Mouse (Mus musculus): ENCODE results near the gene Dlgap1. TPM values are rescaled to one million over a fixed set of nuclear protein-coding genes. Genes with fewer than 3 reads are reported as not detected.

Dlgap1 gene
- polyA plus RNA-seq, 1 experiment from 2014 or later: 3.7 TPM

GRCm38 (mm10) chr17:70709545-70709944 lies 740.7 kb downstream of the Dlgap1 start:
- ATAC-seq (ENCODE audit: low read depth) (no peak), DNase-seq (ENCODE audit: low spot score) (no peak)
- WGBS: 59% methylated on average over 5 of the region's 5 CpGs
- no peaks in the 10 kb centered on the region for H3K4me1 ChIP-seq (ENCODE audit: control insufficient read depth, insufficient read depth, low read length)
- H3K4me2 ChIP-seq (ENCODE audit: low read depth, low read length): no peak overlapping the region
- no peak overlapping the region for H3K4me3 ChIP-seq (ENCODE audit: low read depth, low read length)
- no peaks in the 10 kb centered on the region for H3K27me3 ChIP-seq (replicated peaks; ENCODE audit: control insufficient read depth, insufficient read depth, low read length)
- H3K9me3 ChIP-seq (ENCODE audit: control insufficient read depth, low read length): no peaks in the 10 kb centered on the region
- H3K9ac ChIP-seq (ENCODE audit: low read depth, low read length): no peak overlapping the region
- no peak overlapping the region for H3K27ac ChIP-seq (replicated peaks; ENCODE audit: low read depth, low read length)
- H3K36me3 ChIP-seq (ENCODE audit: control insufficient read depth, insufficient read depth, low read length): no peaks in the 10 kb centered on the region

- Histone ChIP-seq H3K4me1 (ENCODE audit: control insufficient read depth, insufficient read depth, low read length) (no peaks in the 10 kb centered on the region), H3K9ac (ENCODE audit: low read depth, low read length) (no peak overlapping the region), H3K4me3 (ENCODE audit: low read depth, low read length) (no peak overlapping the region), H3K36me3 (ENCODE audit: control insufficient read depth, insufficient read depth, low read length) (no peaks in the 10 kb centered on the region), H3K27me3 (replicated peaks; ENCODE audit: control insufficient read depth, insufficient read depth, low read length) (no peaks in the 10 kb centered on the region), H3K27ac (replicated peaks; ENCODE audit: low read depth, low read length) (no peak overlapping the region), H3K9me3 (ENCODE audit: control insufficient read depth, low read length) (no peaks in the 10 kb centered on the region), H3K4me2 (ENCODE audit: low read depth, low read length) (no peak overlapping the region)
- DNase-seq (ENCODE audit: low spot score) (no peak), ATAC-seq (ENCODE audit: low read depth) (no peak)
- 49% methylated on average over 10 of the region's 10 CpGs for WGBS
Observed at GRCm38 (mm10) chr17:70713470-70713869, 744.6 kb downstream of the Dlgap1 start.

- no peaks in the 10 kb centered on the region for H3K27me3 ChIP-seq (replicated peaks; ENCODE audit: control insufficient read depth, insufficient read depth, low read length)
- no peaks in the 10 kb centered on the region for H3K36me3 ChIP-seq (ENCODE audit: control insufficient read depth, insufficient read depth, low read length)
- H3K4me1 ChIP-seq (ENCODE audit: control insufficient read depth, insufficient read depth, low read length): no peaks in the 10 kb centered on the region
- no peaks in the 10 kb centered on the region for H3K9me3 ChIP-seq (ENCODE audit: control insufficient read depth, low read length)
- H3K27ac ChIP-seq (replicated peaks; ENCODE audit: low read depth, low read length): no peak overlapping the region
- no peak overlapping the region for H3K9ac ChIP-seq (ENCODE audit: low read depth, low read length)
- peak; percentile 37; the same call in 1 of the 2 replicates for ATAC-seq (ENCODE audit: low read depth)
- 69% methylated on average over 11 of the region's 11 CpGs for WGBS
- H3K4me2 ChIP-seq (ENCODE audit: low read depth, low read length): no peak overlapping the region
- DNase-seq (ENCODE audit: low spot score): peak; percentile 58
- H3K4me3 ChIP-seq (ENCODE audit: low read depth, low read length): no peak overlapping the region
Observed at GRCm38 (mm10) chr17:70719684-70720324, 750.9 kb downstream of the Dlgap1 start.

GRCm38 (mm10) chr17:70720766-70721165 lies 751.9 kb downstream of the Dlgap1 start:
- Histone ChIP-seq H3K36me3 (ENCODE audit: control insufficient read depth, insufficient read depth, low read length) (no peaks in the 10 kb centered on the region), H3K9me3 (ENCODE audit: control insufficient read depth, low read length) (no peaks in the 10 kb centered on the region), H3K4me2 (ENCODE audit: low read depth, low read length) (no peak overlapping the region), H3K27me3 (replicated peaks; ENCODE audit: control insufficient read depth, insufficient read depth, low read length) (no peaks in the 10 kb centered on the region), H3K4me1 (ENCODE audit: control insufficient read depth, insufficient read depth, low read length) (no peaks in the 10 kb centered on the region), H3K9ac (ENCODE audit: low read depth, low read length) (no peak overlapping the region), H3K4me3 (ENCODE audit: low read depth, low read length) (no peak overlapping the region), H3K27ac (replicated peaks; ENCODE audit: low read depth, low read length) (no peak overlapping the region)
- 7% methylated on average over 8 of the region's 8 CpGs for WGBS
- peak; percentile 70 for DNase-seq (ENCODE audit: low spot score)
- ATAC-seq (ENCODE audit: low read depth): peak; percentile 67

- H3K4me1 ChIP-seq (ENCODE audit: control insufficient read depth, insufficient read depth, low read length): no peaks in the 10 kb centered on the region
- ATAC-seq (ENCODE audit: low read depth) (no peak), DNase-seq (ENCODE audit: low spot score) (no peak)
- no peak overlapping the region for H3K9ac ChIP-seq (ENCODE audit: low read depth, low read length)
- H3K27ac ChIP-seq (replicated peaks; ENCODE audit: low read depth, low read length): no peak overlapping the region
- H3K36me3 ChIP-seq (ENCODE audit: control insufficient read depth, insufficient read depth, low read length): no peaks in the 10 kb centered on the region
- no peaks in the 10 kb centered on the region for H3K27me3 ChIP-seq (replicated peaks; ENCODE audit: control insufficient read depth, insufficient read depth, low read length)
- H3K9me3 ChIP-seq (ENCODE audit: control insufficient read depth, low read length): no peaks in the 10 kb centered on the region
- 77% methylated on average over 3 of the region's 3 CpGs for WGBS
- H3K4me3 ChIP-seq (ENCODE audit: low read depth, low read length): no peak overlapping the region
- no peak overlapping the region for H3K4me2 ChIP-seq (ENCODE audit: low read depth, low read length)
Observed at GRCm38 (mm10) chr17:70722146-70722545, 753.3 kb downstream of the Dlgap1 start.

GRCm38 (mm10) chr17:70728719-70729281 lies 759.9 kb downstream of the Dlgap1 start:
- Histone ChIP-seq H3K4me3 (ENCODE audit: low read depth, low read length) (no peak overlapping the region), H3K36me3 (ENCODE audit: control insufficient read depth, insufficient read depth, low read length) (no peaks in the 10 kb centered on the region), H3K27me3 (replicated peaks; ENCODE audit: control insufficient read depth, insufficient read depth, low read length) (no peaks in the 10 kb centered on the region), H3K4me1 (ENCODE audit: control insufficient read depth, insufficient read depth, low read length) (no peaks in the 10 kb centered on the region; the same call in 1 of the 2 replicates), H3K9me3 (ENCODE audit: control insufficient read depth, low read length) (no peaks in the 10 kb centered on the region), H3K9ac (ENCODE audit: low read depth, low read length) (no peak overlapping the region), H3K4me2 (ENCODE audit: low read depth, low read length) (no peak overlapping the region), H3K27ac (replicated peaks; ENCODE audit: low read depth, low read length) (no peak overlapping the region; the same call in 1 of the 2 replicates)
- DNase-seq (ENCODE audit: low spot score): peak; percentile 82
- peak; percentile 79 for ATAC-seq (ENCODE audit: low read depth)
- 83% methylated on average over 5 of the region's 5 CpGs for WGBS

GRCm38 (mm10) chr17:70734728-70735127 lies 765.9 kb downstream of the Dlgap1 start:
- 77% methylated on average over 3 of the region's 3 CpGs for WGBS
- H3K4me1 ChIP-seq (ENCODE audit: control insufficient read depth, insufficient read depth, low read length): peaks cover 12% of the 10 kb centered on the region; the same call in 1 of the 2 replicates
- DNase-seq (ENCODE audit: low spot score) (no peak), ATAC-seq (ENCODE audit: low read depth) (no peak)
- no peak overlapping the region for H3K27ac ChIP-seq (replicated peaks; ENCODE audit: low read depth, low read length)
- H3K9me3 ChIP-seq (ENCODE audit: control insufficient read depth, low read length): no peaks in the 10 kb centered on the region
- H3K9ac ChIP-seq (ENCODE audit: low read depth, low read length): no peak overlapping the region
- no peak overlapping the region for H3K4me3 ChIP-seq (ENCODE audit: low read depth, low read length)
- no peaks in the 10 kb centered on the region for H3K27me3 ChIP-seq (replicated peaks; ENCODE audit: control insufficient read depth, insufficient read depth, low read length)
- no peak overlapping the region for H3K4me2 ChIP-seq (ENCODE audit: low read depth, low read length)
- H3K36me3 ChIP-seq (ENCODE audit: control insufficient read depth, insufficient read depth, low read length): no peaks in the 10 kb centered on the region

- Histone ChIP-seq H3K36me3 (ENCODE audit: control insufficient read depth, insufficient read depth, low read length) (no peaks in the 10 kb centered on the region), H3K27me3 (replicated peaks; ENCODE audit: control insufficient read depth, insufficient read depth, low read length) (no peaks in the 10 kb centered on the region), H3K4me2 (ENCODE audit: low read depth, low read length) (no peak overlapping the region), H3K9me3 (ENCODE audit: control insufficient read depth, low read length) (no peaks in the 10 kb centered on the region), H3K9ac (ENCODE audit: low read depth, low read length) (no peak overlapping the region), H3K4me3 (ENCODE audit: low read depth, low read length) (no peak overlapping the region), H3K4me1 (ENCODE audit: control insufficient read depth, insufficient read depth, low read length) (peaks cover 12% of the 10 kb centered on the region; the same call in 1 of the 2 replicates), H3K27ac (replicated peaks; ENCODE audit: low read depth, low read length) (no peak overlapping the region)
- ATAC-seq (ENCODE audit: low read depth) (no peak), DNase-seq (ENCODE audit: low spot score) (no peak)
- 82% methylated on average over 3 of the region's 3 CpGs for WGBS
Observed at GRCm38 (mm10) chr17:70735396-70735795, 766.5 kb downstream of the Dlgap1 start.

- Histone ChIP-seq H3K36me3 (ENCODE audit: control insufficient read depth, insufficient read depth, low read length) (no peaks in the 10 kb centered on the region), H3K27ac (replicated peaks; ENCODE audit: low read depth, low read length) (peak overlapping the region; percentile 83), H3K27me3 (replicated peaks; ENCODE audit: control insufficient read depth, insufficient read depth, low read length) (no peaks in the 10 kb centered on the region), H3K4me1 (ENCODE audit: control insufficient read depth, insufficient read depth, low read length) (peaks cover 12% of the 10 kb centered on the region; the same call in 1 of the 2 replicates), H3K4me2 (ENCODE audit: low read depth, low read length) (peak overlapping the region; percentile 63), H3K9ac (ENCODE audit: low read depth, low read length) (peak overlapping the region; percentile 49; the same call in 1 of the 2 replicates), H3K9me3 (ENCODE audit: control insufficient read depth, low read length) (no peaks in the 10 kb centered on the region), H3K4me3 (ENCODE audit: low read depth, low read length) (peak overlapping the region; percentile 26)
- 2% methylated on average over 6 of the region's 6 CpGs for WGBS
- DNase-seq (ENCODE audit: low spot score) (peak; percentile 93), ATAC-seq (ENCODE audit: low read depth) (peak; percentile 76)
Observed at GRCm38 (mm10) chr17:70737424-70737823, 768.6 kb downstream of the Dlgap1 start.

All from embryonic facial prominence, embryonic 14.5 days (tissue).